Mouse (Mus musculus): ENCODE data around the gene Smc6.

GRCm38 (mm10) chr12:11230267-11230666 lies 35.4 kb upstream of the Smc6 start:
- TF ChIP-seq EP300 (IDR thresholded peaks at IDR 0.05; ENCODE audit: low read depth) (no peak), CTCF (IDR thresholded peaks at IDR 0.05; ENCODE audit: low read depth) (no peak)

All from liver, postnatal 0 days (tissue).